Mouse (Mus musculus) adrenal gland, postnatal 10 days (tissue): Measurements from ENCODE around the gene Bcl11b. TPM values are rescaled to one million over a fixed set of nuclear protein-coding genes. Genes with fewer than 3 reads are reported as not detected.

Experiments
- DNase-seq: peaks from one replicate; pipeline ENCODE4 v3.0.0; 2021; ENCODE audit warnings: mixed read lengths
- total RNA-seq, 2 experiments: library from RNA; stranded (reverse); gene quantifications; 2 replicates each; pipeline ENCODE4 v1.2.3; 2021

The Bcl11b gene
- total RNA-seq, 2 experiments from 2014 or later, result 1.7 to 1.9 TPM

DNA sequence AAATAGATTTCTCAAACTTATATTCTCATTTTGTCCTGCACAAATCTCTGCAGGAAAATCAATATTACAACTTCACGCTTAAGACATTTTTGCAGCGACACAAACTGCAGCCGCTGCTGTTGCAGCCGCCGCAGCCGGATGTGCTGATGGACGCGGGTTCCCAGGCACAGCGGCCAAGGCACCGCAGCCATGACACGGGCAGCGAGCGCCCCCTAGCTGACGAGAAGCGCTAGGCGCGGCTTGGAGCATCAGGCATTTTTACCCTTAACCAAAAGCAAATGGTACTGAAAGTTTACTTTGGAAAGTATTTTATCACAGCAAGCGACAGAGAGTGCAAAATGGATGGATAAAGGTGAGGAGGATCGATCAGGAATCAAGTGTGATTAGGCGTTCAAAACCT lies 4.7 kb downstream of the Bcl11b start:
- DNase-seq, result peak; percentile 92

DNA sequence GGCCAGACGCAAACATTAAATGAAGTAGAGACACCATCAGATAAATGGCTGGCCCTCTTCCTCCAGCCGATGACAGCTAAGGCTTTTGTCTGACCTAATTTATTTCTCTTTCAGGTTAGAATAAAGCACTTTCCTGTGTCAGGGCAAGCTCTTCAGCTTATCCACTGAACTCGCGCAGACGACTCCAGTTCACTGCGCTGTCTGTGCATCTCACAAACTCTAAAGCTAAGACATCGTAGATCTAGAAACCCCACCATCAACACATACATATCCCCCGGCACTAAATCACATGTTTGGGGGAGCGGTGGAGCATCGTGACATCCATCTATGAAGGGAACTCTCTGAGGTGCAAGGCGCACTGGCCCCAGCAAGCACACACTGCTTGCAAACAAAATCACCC lies 5.5 kb downstream of the Bcl11b start:
- no peak for DNase-seq

DNA sequence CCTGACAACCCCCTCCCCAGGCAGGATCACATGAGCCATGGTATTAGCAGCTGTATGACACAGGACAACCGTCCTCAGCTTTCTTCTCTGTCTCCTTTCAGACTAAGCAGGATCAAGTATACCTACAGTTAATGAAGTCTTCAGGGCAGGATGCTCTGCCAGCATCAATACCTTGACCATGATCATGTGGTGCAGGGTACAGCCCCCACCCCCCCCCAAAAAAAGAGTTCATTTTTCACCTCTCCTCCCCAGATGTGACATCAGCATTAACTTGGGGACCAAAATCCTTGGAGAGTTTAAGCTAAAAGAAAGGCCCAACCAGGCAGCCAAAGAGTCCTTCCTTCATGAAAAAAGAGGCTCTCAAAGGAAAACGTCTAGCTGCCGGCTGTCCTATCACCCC lies 6.2 kb downstream of the Bcl11b start:
- no peak for DNase-seq

DNA sequence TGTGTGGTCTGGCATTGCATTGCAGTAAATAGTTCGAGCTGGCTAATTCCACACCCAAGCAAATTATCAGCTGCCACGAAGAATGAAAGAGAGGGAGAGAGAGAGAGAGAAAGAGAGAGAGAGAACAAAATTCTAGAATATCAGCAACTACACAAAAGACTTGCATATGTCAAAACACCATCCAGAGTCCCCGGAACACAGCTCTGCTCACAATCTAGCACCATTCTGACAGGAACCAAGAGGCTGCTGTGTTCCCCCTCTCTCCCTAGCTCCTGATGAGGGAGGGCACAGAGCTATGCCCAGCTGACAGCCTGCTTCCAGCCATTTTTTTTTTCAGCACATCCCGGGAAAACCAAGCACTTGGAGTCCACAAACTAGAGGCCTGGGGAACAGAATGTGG lies 6.6 kb downstream of the Bcl11b start:
- DNase-seq, result no peak

DNA sequence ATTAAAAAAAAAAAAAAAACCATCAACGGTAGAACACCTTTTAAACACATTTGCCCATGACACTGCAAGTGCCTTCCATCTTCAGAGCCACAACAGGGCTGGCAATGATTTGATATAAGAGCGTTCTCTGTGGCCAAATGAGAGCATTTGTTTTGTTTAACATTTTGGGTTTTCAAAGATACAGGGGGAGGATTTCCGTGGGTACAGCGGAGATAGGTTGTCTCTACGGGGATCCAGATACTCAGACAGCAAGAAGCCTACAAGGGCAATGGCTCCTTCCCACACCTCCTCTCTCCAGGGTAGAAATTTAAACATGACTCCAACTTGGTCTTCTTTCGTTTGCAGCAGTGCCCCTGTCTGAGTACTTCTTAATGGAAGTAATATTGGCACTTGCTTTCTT lies 7.2 kb downstream of the Bcl11b start:
- no peak for DNase-seq

DNA sequence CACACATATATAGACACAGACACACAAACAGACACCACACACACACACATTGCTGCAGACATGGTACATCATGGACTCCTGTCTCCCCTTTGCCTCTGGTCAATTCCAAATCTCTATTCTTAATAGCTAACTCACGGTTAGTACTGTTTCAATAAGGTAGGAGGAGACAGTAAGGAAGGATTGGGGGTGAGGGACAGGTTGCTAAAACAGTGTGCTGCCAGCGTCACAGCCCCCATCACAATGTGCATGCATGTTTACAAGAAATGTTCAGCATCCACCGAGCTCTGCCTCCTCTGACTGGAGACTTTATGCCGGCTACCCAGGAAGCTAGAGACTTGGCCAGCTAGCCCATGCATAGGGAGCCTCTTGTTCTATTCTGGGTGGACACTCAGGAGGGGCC lies 9.0 kb downstream of the Bcl11b start:
- DNase-seq, result no peak

DNA sequence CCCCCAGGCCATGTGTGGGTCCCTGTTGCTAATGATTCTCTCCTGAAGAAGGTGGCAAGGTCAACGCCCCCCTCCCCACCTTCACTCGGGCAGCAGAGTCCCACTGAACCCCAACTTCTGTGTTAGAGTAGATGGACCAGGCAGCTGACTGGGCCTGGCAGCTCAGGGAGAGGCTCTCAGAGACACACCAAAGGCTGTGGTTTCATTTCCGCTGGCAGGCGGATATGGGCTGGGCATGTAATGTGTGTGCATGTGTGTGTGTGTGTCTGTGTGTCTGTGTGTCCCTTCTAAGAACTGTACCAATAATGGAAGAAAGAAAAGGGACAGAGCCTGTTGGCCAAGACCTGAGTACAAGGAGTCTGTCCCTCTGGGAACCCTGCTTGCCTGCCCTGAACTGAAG lies 10.4 kb downstream of the Bcl11b start:
- no peak for DNase-seq

DNA sequence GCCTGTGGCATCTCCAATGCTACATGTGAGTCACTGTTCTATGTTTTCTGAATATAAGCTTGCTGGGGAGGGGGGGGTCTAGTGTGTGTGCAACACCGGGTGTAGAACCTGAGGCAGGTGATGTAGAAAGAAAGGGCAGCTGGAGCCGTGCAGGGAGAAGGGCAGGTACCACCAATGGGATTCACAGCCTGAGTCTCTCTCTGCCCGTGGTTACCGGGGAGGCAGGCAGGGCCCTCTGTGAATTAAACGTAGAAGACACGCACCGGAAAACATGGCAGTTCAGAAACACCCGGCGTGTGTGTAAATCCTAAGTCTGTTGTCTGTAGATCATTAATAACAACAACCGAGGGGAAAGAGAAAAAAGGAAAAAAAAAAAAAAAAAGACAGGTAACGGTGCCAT lies 12.2 kb downstream of the Bcl11b start:
- DNase-seq, result no peak

DNA sequence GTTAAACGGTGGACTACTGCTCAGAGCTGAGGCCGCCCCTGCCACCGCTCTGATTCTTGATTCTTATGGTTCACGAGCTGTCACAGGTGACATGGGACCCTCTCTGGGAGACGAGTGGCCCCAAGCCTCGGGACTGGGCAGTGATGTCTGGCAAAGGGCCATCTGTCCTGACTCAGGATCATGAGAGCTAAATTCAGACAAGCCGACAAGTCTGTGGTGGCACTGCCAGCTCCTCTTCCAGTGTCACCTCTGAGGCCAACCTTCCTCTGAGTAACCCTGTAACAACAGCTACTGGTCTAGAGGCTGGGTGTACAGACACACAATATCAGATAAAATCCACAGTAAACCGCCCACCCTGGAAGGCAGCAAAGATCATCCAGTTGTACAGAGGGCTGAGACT lies 20.2 kb downstream of the Bcl11b start:
- no peak for DNase-seq

DNA sequence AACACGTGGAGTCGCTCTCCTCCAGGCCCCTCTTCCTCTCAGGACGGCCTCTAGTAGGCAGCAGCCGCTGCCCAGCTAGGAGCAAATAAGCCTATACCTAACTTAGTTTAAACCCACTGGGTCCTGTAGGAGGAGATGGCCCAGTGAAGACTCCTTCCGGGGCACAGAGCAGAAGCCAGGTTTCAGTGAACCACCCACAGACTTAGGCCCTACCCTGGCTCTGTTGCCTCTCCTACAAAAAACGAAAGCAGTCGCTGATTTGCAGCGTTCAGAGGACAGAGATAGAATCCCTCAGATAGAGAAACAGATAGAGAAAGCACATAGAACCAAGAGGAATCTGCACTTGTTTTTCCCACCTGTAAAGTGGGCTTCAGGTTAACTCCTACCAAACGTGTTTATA lies 21.1 kb downstream of the Bcl11b start:
- no peak for DNase-seq

DNA sequence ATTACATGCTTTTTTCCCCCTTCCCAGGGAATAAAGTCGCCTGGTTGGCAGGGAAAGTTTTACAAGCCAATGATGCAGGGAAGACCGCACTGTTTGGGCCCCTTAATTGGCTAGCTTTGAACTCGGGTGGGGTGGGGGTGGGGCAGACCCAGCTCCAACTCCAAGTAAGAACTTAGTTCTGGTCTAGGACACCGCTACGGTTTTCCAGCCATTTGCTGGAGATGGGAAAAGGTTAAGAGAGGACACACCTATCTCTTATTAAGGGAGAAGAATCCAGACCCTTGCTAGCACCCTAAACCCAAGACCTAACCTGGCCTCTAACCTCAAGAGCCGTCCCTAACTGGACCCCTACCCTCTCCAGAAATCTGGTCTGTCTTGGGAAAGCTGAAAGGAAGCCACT lies 22.2 kb downstream of the Bcl11b start:
- DNase-seq, result no peak

DNA sequence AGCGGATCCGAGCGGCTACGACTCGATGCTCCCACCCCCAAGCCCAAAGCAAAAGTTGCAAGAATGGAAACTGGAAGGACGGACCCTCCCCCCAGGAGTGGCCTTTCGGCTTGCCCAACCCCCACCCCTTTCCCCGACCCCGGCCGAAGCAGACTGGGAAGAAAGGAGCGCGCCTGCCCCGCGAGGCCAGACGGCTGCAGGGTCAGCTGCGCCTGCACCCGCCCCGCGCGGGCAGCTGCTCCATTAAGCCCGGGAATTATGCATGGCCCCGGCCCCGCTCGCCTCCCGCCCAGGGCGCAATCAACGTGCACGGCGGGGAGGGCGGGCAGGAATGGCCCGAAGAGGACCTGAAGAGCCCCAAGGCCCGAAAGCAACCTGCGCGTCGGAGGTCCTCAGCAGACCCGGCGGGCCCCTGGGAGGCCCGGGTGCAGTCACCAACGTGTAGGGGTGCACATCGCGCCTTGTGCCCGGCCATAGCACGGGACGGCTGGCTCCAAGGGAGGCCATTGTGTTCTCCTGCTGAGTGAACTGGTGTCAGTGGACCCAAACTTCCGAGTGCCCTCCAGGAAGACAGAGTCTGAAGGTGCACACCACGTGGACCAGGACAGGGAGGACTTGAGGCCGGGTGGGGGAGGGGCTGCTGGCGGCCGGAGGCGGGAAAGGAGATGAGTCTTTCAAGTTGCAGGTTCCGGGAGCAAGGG lies 23.0 kb downstream of the Bcl11b start:
- peak; percentile 53 for DNase-seq

DNA sequence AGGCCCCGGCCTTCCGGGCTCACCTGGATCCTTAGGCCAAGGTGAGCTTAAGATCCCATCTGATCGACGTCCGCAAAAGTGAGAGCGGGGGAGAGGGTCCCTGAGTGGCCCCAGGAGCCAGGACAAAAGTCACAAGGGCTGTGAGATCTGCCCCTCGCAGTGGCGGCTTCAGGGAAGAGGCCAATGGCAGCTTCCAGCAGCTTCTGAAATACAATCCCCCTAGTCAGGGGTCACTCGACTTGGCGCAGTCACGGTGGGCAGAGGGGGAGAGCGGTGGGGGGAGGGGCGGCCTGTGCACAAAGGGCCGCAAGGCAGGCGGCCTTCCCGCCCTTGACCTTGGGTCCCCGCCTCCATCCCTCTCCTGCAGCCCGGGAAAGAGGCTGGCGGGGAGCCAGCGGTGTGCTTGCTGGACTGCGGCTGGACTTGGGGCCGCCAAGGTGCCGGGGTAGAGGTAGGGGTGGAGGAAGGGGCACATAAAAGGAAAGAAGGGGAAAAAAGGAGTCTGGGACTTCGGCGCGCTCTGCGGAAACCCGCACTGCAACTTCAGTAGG lies 23.6 kb downstream of the Bcl11b start:
- DNase-seq, result peak; percentile 82

DNA sequence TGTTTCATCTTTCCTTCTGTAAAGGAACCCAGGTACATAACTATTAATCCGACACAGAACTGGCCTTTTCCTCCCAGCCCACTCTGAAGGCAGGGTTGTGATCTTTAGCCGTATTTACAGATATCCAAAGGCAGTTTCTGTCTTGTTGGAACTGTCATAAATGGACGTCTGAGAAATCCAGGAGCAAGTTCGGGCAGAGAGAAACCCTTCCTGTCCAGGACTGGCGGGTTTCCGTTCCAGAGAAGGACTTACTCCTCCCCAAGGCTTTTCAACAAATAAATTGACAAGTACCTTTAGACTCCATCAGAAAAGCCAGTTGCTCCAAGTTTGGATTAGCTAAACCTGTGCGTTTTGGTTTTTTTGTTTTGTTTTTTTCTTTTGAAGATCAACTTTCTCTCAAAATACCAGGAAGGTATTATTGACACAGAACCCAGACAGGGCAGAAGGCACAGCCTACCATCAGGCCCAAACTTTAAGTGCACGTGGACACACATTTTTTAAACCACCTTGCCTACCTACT lies 24.6 kb downstream of the Bcl11b start:
- no peak for DNase-seq

DNA sequence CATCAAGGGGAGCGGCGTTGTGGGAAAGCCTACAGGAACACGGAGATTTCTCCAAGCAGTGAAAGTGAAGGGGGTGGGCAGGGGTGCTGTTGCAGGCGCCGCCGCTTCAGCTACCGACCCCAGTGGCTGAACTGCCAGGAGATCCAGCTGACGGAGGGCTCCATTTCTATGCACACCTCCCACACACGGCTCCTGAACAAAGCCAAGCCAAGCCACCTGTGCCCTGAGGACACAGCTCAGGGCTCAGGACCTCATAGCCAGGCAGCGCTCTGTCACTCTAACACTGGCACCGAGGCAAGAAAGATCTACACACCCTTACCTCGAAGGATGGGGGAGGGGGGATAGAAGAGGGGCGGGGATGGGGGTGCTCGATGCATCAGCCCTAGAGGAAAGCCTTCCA lies 25.3 kb downstream of the Bcl11b start:
- DNase-seq, result no peak

DNA sequence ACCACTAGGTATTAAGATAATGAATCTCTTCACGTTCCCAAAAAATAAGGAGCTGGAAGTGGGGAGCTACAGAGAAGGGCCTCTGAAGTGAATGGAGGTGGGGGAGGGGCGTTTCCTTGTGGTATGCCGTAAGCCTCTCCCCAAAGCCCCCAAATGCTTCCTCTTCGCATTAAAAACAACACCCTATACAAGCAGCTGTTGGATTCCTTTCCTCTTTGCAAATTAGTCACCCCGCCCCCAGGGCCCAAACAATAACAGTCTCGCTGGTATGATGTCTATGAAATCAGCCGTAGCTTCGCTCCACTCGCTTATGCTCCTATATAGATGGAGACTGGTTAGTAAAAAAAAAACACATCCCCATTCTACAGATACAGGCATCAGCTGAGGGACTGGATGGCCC lies 25.9 kb downstream of the Bcl11b start:
- no peak for DNase-seq

DNA sequence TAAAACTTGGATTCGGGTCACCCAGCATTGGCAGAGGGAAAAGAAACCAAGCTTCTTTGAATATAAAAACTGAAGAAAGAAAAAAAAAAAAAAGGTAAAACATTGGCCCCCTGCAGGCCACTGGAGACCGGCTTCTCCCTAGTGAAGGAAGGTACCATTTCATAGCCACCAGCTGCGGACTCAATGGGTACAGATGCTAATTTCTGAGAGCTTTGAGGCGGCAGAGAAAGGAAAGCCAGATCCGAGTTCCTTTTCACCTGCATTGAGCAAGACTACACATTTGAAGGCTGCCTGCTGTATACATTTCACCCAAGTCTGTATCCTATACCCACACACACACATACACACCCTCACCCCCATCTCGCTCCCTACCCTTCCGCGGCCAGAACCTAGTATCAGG lies 26.3 kb downstream of the Bcl11b start:
- DNase-seq, result no peak

DNA sequence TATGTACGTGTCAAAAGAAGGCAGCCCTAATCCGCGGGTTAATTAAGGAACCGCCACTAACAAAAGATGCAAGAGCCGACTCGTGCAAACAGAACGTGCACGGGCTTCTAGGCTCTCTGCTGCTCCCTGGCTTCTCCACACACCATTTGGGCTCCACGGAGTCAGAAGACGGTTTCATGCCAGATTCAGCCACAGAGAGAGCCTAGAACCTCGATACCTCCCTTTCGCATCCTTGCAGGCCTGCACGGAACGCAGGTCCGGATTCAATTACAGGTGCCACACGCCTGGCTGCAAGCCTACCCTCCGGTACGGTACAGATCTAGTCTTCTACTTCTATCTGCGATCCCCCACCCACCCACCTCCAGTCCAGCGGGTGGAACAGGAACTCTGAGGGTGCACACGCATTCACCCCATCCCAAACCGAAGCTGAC lies 26.8 kb downstream of the Bcl11b start:
- no peak for DNase-seq

DNA sequence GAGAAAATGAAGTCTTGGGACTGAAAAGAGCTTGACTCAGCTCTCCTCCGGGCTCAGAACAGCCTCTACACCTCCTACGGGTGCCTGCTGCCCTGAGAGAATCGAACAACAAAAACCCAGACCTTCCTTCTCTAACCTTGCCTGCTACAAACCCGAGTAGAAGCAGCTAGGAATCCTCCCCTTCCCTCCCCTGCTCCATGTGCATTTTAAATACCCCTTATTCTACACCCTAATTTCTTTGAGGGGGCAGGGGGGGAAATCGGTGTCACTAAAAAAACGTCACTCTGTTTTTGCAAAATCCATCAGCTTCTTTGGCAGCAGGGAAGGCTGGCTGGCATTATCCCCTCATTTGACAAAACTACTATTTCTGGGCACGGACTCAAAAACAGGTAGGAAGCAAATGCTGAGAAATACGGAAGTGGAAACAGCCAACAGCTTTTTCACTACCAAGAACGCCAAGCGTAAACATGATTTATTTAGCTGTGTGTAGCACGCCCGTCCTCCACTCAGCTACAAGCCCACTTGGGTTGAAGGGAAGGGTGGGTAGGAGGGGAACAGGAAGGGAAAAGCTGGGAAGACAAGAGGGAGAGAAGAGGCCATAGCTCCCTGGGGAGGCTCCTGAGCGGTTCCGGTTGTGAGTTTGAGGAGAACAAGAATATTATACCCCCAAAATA lies 27.4 kb downstream of the Bcl11b start:
- DNase-seq, result no peak

DNA sequence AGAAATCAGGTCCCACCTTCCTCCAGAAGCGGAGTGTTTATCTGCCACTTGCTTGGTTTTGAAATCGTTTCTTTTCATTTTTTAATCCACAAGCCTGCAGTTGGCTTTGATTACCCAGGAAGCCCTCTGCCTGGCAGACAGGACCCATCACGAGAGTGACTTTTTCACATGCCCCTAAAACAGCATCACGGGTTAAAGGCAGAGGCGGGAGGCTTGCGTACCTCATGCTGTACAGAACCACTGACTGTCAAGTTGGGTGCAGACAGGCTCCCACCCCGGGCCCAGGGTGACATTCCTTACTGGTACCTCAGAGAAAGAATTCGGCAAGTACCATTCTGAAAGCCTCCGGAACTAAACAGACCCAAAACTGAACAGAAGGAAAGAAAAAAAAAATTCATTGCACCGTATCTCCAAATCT lies 27.9 kb downstream of the Bcl11b start:
- DNase-seq, result no peak

DNA sequence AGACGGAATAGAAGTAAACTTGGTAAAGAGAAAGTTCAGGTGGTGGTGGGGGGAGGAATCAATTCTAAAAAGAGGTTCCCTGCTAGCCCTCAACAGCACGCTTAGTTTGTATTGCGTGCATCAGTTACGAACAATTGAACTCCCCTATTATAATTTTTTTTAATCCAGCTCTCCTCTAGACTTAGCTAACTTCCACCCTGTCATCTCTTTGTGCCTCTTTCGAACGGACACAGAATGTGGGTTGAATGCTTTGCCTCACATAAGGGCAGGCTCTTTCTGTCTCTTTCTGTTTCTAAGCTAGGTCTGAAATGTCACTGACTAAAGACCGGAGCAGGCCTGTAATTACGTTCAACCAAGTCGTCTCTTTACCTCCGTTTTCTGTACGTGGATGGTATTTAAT lies 28.9 kb downstream of the Bcl11b start:
- DNase-seq, result no peak

DNA sequence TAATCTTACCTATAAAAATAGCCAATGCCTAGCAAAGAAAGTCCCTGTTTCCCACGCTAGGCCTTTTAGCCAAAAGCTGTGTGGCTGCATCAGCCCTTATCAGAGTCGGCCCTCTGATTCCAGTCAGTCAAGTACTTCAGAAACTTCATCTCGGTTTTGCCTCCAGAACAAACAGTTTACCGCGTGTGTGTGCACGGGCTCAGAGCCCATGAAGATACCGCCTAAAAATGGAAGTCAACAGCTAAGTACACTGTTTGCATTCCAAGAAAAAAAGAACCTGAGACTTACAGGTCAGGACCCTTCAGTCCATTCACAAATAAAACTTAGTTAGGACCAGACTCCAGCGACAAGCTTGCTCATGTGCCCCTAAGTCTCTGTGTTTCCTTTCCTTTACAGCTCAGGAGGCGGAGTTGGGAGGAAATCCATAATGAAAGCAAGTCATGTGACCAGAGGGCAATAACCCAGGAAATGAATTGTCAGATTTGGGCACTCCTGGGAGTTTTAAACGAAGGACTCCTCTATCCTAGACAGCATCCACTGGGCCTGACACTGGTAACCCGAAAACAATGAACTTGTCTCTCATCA lies 29.8 kb downstream of the Bcl11b start:
- no peak for DNase-seq

DNA sequence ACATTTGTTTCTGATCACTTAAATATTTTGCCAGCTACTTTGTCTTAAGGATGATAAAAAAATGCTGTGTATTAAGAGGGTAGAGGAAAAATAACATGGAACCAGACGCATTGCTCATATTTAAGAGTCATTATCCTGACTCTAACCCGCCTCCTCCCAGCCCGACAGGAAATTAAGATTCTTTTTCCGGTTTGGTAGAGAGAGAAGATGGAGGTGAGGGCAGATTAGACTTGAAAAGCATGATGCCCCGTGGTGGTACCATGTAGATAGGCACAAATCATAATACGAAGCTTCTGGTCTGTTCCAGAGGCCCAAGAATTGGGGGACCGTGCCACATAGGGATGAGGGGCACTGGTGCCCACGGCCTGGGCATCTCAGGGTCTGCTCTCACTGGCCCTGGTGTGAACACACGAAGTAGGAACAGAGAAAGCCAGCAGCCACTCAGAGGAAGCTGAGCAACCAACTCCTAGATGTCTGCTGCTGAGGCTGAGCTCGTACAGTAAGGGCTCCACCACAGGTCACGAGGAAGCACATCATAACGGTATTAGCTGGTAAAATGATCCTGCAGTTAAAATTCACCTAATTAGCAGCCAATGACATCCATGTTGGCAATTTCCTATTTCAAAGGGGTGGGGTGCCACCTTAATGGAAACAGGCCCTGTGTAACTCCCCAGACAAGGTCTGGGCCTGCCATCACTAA lies 32.2 kb downstream of the Bcl11b start:
- DNase-seq, result no peak
